Mouse (Mus musculus): ENCODE data around the gene Rhbdd2.
"Not testable (repeated sequence)": the region's sequence is repeated elsewhere in the genome, so short reads cannot be mapped to it uniquely, and the experiment has no call there.

- not testable (repeated sequence) for TF ChIP-seq CTCF (IDR thresholded peaks at IDR 0.05; ENCODE audit: borderline replicate concordance, control insufficient read depth, extremely low read depth, insufficient read depth, low read length, poor library complexity); POLR2A (IDR thresholded peaks at IDR 0.05; ENCODE audit: control insufficient read depth, extremely low read depth, insufficient read depth, low read length, poor library complexity)
These were observed 25.7 kb upstream of the Rhbdd2 start for GRCm38 (mm10) chr5:135606717-135607116.
